Mouse (Mus musculus) ES-Bruce4 (cell line): ENCODE results near the gene Pstpip1.

Experiments used
- CTCF ChIP-seq: IDR thresholded peaks from one replicate; pipeline ENCODE4 v1.8.1; 2011; ENCODE audit warnings: low read depth, low read length
- EP300 ChIP-seq: IDR thresholded peaks from 2 replicates; pipeline ENCODE4 v1.6.1; 2011; ENCODE audit warnings: low read depth, low read length; ENCODE audit not compliant: insufficient read depth
- POLR2A ChIP-seq: IDR thresholded peaks from one replicate; pipeline ENCODE4 v1.8.1; 2011; ENCODE audit warnings: low read length; ENCODE audit not compliant: insufficient read depth

- TF ChIP-seq POLR2A (no peak), CTCF (no peak), EP300 (no peak)
Measured at GRCm38 (mm10) chr9:56075901-56076620, 13.7 kb upstream of the Pstpip1 start.
